Mouse (Mus musculus): Measurements from ENCODE around the gene Cish. TPM values are rescaled to one million over a fixed set of nuclear protein-coding genes. Genes with fewer than 3 reads are reported as not detected.

Gene Cish
- polyA plus RNA-seq, 1 experiment from 2014 or later: 13.9 TPM

GRCm38 (mm10) chr9:107262375-107262774 lies 33.5 kb upstream of the Cish start:
- Histone ChIP-seq H3K4me3 (no peak overlapping the region), H3K27ac (no peak overlapping the region), H3K9ac (no peak overlapping the region), H3K9me3 (no peaks in the 10 kb centered on the region), H3K36me3 (no peaks in the 10 kb centered on the region), H3K4me2 (no peak overlapping the region), H3K4me1 (0 out of 2 replicates have a peak, but pooled peaks cover 3% of the 10 kb centered on the region), H3K27me3 (no peaks in the 10 kb centered on the region)
- no peak for ATAC-seq (ENCODE audit: insufficient number of reproducible peaks, low FRiP score, low TSS enrichment, low read depth)
- WGBS: 79% methylated on average over 7 of the region's 7 CpGs

DNA sequence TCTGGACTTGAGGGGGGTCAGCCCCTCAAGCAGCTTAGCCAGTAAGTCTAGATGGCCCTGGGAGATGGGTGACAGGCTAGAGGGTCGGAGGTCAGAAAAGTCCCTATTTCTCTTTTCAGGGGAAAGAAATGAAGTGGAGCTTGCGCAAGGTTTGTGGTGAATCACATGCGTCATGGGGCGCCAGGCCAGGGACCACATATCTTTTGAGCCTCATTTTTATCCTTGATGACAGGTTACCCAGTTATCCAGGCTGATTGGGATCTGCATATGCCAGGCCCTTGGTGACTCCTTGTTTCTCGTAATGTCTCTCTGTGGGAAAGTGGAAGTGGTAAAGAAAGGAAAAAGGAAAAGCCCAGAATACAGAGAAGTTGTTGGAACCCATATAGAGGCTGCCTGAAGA lies 31.9 kb upstream of the Cish start:
- no peak for ATAC-seq (ENCODE audit: insufficient number of reproducible peaks, low FRiP score, low TSS enrichment, low read depth)
- Histone ChIP-seq H3K4me3 (no peak overlapping the region), H3K27ac (no peak overlapping the region), H3K9ac (no peak overlapping the region), H3K4me2 (no peak overlapping the region), H3K27me3 (no peaks in the 10 kb centered on the region), H3K36me3 (no peaks in the 10 kb centered on the region), H3K4me1 (0 out of 2 replicates have a peak, but pooled peaks cover 3% of the 10 kb centered on the region), H3K9me3 (no peaks in the 10 kb centered on the region)
- WGBS: 89% methylated on average over 5 of the region's 5 CpGs

GRCm38 (mm10) chr9:107264731-107265130 lies 31.1 kb upstream of the Cish start:
- no peaks in the 10 kb centered on the region for H3K4me1 ChIP-seq
- WGBS: 42% methylated on average over 3 of the region's 3 CpGs
- H3K36me3 ChIP-seq: no peaks in the 10 kb centered on the region
- no peak overlapping the region for H3K4me2 ChIP-seq
- H3K9me3 ChIP-seq: no peaks in the 10 kb centered on the region
- ATAC-seq (ENCODE audit: insufficient number of reproducible peaks, low FRiP score, low TSS enrichment, low read depth): no peak
- no peak overlapping the region for H3K4me3 ChIP-seq
- no peak overlapping the region for H3K9ac ChIP-seq
- H3K27me3 ChIP-seq: no peaks in the 10 kb centered on the region
- H3K27ac ChIP-seq: no peak overlapping the region

DNA sequence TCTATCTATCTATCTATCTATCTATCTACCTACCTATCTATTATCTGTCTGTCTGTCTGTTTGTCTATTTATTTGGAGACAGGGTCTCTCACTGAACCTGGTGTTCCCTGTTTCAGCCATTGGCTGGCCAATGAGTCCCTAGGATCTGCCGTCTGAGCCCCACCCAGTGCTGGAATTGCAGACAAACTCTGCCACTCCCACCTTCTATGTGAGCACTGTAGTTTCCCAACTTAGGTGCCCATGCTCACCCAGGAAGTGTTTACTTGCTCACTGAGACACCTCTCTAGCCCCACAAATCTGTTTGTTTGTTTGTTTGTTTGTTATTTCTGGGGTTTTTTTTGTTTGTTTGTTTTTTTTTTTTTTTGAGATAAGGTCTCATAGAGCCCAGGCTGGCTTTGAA lies 28.8 kb upstream of the Cish start:
- H3K27ac ChIP-seq: no peak overlapping the region
- no peak overlapping the region for H3K4me2 ChIP-seq
- ATAC-seq (ENCODE audit: insufficient number of reproducible peaks, low FRiP score, low TSS enrichment, low read depth): no peak
- no peaks in the 10 kb centered on the region for H3K4me1 ChIP-seq
- H3K9ac ChIP-seq: no peak overlapping the region
- no peaks in the 10 kb centered on the region for H3K27me3 ChIP-seq
- 42% methylated on average over 1 of the region's 1 CpGs for WGBS
- no peak overlapping the region for H3K4me3 ChIP-seq
- H3K36me3 ChIP-seq: no peaks in the 10 kb centered on the region
- H3K9me3 ChIP-seq: no peaks in the 10 kb centered on the region

DNA sequence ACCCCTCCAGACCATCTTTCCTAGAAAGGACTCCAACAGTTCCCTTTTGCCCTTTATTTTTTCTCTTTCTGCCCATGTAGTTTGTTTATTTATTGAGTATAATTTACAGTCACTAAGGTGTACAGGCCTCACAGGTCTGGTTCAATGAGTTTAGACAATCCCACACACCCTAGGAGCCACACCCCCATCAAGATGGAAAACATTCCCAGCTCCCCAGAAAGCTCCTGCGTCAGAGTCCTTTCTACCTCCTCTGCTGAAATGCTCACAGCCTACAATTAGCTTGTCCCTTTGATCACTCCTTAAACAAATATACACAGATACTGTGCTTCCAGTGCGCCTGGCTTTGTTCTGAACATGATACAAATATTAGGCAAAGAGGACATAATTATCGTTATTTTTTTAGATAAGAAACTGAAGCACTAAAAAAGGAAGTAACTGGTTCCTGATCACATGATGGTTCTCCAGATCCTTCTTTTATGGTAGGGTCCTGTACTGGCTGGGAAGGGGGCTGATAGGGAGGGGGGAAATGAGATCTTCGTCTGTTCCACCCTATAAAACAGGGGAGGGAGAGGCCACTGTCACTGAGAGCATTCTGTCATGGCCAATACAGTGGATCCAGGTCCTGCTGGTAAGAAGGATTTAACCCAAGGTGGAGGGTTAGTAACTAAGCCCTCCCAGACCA lies 28.0 kb upstream of the Cish start:
- ATAC-seq (ENCODE audit: insufficient number of reproducible peaks, low FRiP score, low TSS enrichment, low read depth): no peak
- 27% methylated on average over 4 of the region's 4 CpGs for WGBS
- no peaks in the 10 kb centered on the region for H3K36me3 ChIP-seq
- H3K9ac ChIP-seq: no peak overlapping the region
- H3K4me1 ChIP-seq: no peaks in the 10 kb centered on the region; the same call in 1 of the 2 replicates
- H3K4me3 ChIP-seq: no peak overlapping the region
- no peak overlapping the region for H3K4me2 ChIP-seq
- H3K27ac ChIP-seq: no peak overlapping the region
- H3K9me3 ChIP-seq: no peaks in the 10 kb centered on the region
- H3K27me3 ChIP-seq: no peaks in the 10 kb centered on the region

DNA sequence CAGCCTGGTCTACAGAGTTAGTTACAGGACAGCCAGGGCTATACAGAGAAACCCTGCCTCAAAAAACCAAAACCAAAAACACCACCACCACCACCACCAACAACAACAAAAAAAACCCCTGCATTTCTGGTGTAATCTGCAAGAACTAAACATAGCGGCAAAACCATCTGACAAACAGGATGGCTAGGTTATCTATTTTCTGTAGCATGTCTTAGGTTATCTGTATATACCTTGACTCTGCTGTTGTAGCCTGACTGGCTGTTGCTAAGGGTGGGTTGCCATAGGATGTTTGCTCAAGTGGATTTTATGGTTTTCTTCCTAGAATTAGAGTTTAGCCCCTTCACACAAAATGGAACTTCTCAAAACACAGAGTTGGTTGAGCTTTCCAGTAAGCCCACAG lies 26.1 kb upstream of the Cish start:
- H3K36me3 ChIP-seq: no peaks in the 10 kb centered on the region
- H3K27ac ChIP-seq: no peak overlapping the region
- no peak overlapping the region for H3K4me2 ChIP-seq
- H3K4me3 ChIP-seq: no peak overlapping the region
- H3K4me1 ChIP-seq: no peaks in the 10 kb centered on the region; the same call in 1 of the 2 replicates
- no peak overlapping the region for H3K9ac ChIP-seq
- H3K9me3 ChIP-seq: no peaks in the 10 kb centered on the region
- no peaks in the 10 kb centered on the region for H3K27me3 ChIP-seq
- ATAC-seq (ENCODE audit: insufficient number of reproducible peaks, low FRiP score, low TSS enrichment, low read depth): no peak
- 97% methylated on average over 1 of the region's 1 CpGs for WGBS

DNA sequence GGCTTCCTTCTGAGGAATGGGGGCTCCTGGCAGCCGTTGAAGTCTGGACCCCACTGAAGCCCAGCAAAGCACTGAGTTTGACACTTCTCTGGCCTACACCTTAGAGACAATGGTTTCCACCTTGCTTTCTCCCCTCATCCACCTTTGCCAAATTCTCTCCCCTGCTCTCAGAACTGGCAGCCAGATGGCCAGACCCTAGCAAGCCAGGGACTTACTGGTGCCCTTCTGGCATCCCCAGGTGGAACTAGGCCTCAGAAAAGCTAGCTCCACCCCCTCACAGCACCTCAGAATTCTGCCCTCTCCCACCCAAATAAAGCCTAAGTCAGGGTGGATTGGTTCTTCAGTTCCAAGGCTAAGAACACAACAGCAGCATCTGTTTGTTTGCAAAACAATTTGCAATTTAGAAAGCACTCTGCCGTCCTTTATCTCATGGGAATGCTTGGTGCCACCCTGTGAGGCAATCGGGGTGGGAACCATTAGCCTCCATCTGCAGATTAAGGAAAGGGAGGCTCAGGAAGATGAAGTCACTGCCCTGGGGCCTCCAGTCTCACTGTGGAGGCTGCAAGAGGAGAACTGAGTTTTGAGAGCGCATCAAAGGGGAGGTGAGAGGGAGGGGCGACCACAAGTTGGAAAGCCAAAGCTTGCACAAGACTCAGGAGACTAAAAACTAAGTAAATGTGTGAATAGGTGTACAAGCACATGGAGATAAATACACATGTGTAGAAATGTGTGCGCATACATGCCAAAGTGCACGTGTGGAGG lies 24.5 kb upstream of the Cish start:
- Histone ChIP-seq H3K4me2 (no peak overlapping the region), H3K9me3 (no peaks in the 10 kb centered on the region), H3K27me3 (no peaks in the 10 kb centered on the region), H3K4me1 (no peaks in the 10 kb centered on the region; the same call in 1 of the 2 replicates), H3K36me3 (no peaks in the 10 kb centered on the region), H3K27ac (no peak overlapping the region), H3K4me3 (no peak overlapping the region), H3K9ac (no peak overlapping the region)
- 63% methylated on average over 7 of the region's 7 CpGs for WGBS
- ATAC-seq (ENCODE audit: insufficient number of reproducible peaks, low FRiP score, low TSS enrichment, low read depth): no peak

DNA sequence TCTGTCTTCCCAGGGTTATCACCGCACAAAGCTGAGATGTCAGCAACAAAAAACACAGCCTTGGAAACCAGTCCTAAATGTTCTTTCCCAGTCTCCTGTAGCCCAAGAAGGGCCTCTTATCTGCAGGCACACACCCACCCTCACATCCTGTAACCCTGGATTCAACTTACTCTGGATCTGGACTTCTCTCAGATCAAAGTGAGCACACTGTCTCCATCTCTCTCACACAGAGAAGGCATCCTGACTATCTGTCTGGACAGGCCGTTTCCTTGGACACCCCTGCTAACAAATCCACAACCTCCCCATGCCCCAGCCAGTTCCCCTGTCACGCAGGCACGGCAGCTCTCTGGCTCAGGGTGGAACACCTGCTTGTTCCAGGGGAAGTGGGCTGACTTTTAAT lies 23.5 kb upstream of the Cish start:
- no peaks in the 10 kb centered on the region for H3K36me3 ChIP-seq
- no peak overlapping the region for H3K4me2 ChIP-seq
- ATAC-seq (ENCODE audit: insufficient number of reproducible peaks, low FRiP score, low TSS enrichment, low read depth): no peak
- no peak overlapping the region for H3K4me3 ChIP-seq
- H3K27me3 ChIP-seq: no peaks in the 10 kb centered on the region
- H3K9ac ChIP-seq: no peak overlapping the region
- no peak overlapping the region for H3K27ac ChIP-seq
- no peaks in the 10 kb centered on the region; the same call in 1 of the 2 replicates for H3K4me1 ChIP-seq
- no peaks in the 10 kb centered on the region for H3K9me3 ChIP-seq
- WGBS: 42% methylated on average over 4 of the region's 4 CpGs

- Histone ChIP-seq H3K4me3 (no peak overlapping the region), H3K27me3 (no peaks in the 10 kb centered on the region), H3K9ac (no peak overlapping the region), H3K4me1 (no peaks in the 10 kb centered on the region; the same call in 1 of the 2 replicates), H3K27ac (no peak overlapping the region), H3K4me2 (no peak overlapping the region), H3K9me3 (no peaks in the 10 kb centered on the region), H3K36me3 (no peaks in the 10 kb centered on the region)
- 55% methylated on average over 10 of the region's 10 CpGs for WGBS
- no peak for ATAC-seq (ENCODE audit: insufficient number of reproducible peaks, low FRiP score, low TSS enrichment, low read depth)
These were observed 22.6 kb upstream of the Cish start for GRCm38 (mm10) chr9:107273184-107273583.

GRCm38 (mm10) chr9:107274751-107275150 lies 21.1 kb upstream of the Cish start:
- no peak for ATAC-seq (ENCODE audit: insufficient number of reproducible peaks, low FRiP score, low TSS enrichment, low read depth)
- Histone ChIP-seq H3K9me3 (no peaks in the 10 kb centered on the region), H3K4me3 (no peak overlapping the region), H3K27ac (no peak overlapping the region), H3K9ac (no peak overlapping the region), H3K36me3 (no peaks in the 10 kb centered on the region), H3K27me3 (no peaks in the 10 kb centered on the region), H3K4me1 (peaks cover 12% of the 10 kb centered on the region), H3K4me2 (no peak overlapping the region)
- WGBS: 49% methylated on average over 6 of the region's 6 CpGs

DNA sequence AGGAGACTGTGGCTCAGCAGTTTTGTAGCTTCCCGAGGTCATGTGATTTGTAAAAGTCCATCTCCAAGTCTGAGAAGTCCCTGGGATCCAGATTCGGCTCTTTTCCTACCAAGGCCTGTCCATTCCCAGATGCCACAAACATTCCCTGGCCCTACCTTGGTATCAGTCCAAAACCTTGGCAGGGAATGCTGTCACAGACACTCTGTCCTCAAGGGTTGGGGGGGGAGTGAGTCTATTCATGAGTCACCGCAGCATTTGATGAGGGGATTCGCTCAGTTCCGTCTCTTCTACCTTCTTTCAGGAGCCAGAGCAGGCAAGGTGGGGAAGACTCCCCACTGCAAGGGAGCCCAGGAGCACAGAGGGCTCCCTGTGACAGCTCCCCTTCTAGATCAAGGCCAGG lies 20.1 kb upstream of the Cish start:
- H3K4me3 ChIP-seq: no peak overlapping the region
- H3K4me2 ChIP-seq: no peak overlapping the region
- H3K9ac ChIP-seq: no peak overlapping the region
- H3K4me1 ChIP-seq: peaks cover 20% of the 10 kb centered on the region
- H3K9me3 ChIP-seq: no peaks in the 10 kb centered on the region
- no peaks in the 10 kb centered on the region for H3K36me3 ChIP-seq
- H3K27ac ChIP-seq: no peak overlapping the region
- WGBS: 85% methylated on average over 5 of the region's 5 CpGs
- no peak for ATAC-seq (ENCODE audit: insufficient number of reproducible peaks, low FRiP score, low TSS enrichment, low read depth)
- no peaks in the 10 kb centered on the region for H3K27me3 ChIP-seq

GRCm38 (mm10) chr9:107277603-107278002 lies 18.2 kb upstream of the Cish start:
- Histone ChIP-seq H3K36me3 (no peaks in the 10 kb centered on the region), H3K9ac (no peak overlapping the region), H3K9me3 (no peaks in the 10 kb centered on the region), H3K27ac (no peak overlapping the region), H3K4me1 (peaks cover 20% of the 10 kb centered on the region), H3K27me3 (no peaks in the 10 kb centered on the region), H3K4me2 (no peak overlapping the region), H3K4me3 (no peak overlapping the region)
- no peak for ATAC-seq (ENCODE audit: insufficient number of reproducible peaks, low FRiP score, low TSS enrichment, low read depth)
- 81% methylated on average over 7 of the region's 7 CpGs for WGBS
